Mouse (Mus musculus) mouse trophoblast stem cell (cell line): Measurements from ENCODE around the gene Kank1.

Source experiments
- in situ Hi-C, 2 experiments: fragments of 300-500 bp; cut with MseI, MboI; formaldehyde crosslinking; loops; 2 replicates in 1 of 2; 3 replicates in 1 of 2; pipeline ENCODE4 v1.15.1; 2025

Kank1 gene

GRCm38 (mm10) chr19:25436175-25436574, 199.4 kb downstream of the Kank1 start:
- in situ Hi-C loops, result no loop called here

DNA sequence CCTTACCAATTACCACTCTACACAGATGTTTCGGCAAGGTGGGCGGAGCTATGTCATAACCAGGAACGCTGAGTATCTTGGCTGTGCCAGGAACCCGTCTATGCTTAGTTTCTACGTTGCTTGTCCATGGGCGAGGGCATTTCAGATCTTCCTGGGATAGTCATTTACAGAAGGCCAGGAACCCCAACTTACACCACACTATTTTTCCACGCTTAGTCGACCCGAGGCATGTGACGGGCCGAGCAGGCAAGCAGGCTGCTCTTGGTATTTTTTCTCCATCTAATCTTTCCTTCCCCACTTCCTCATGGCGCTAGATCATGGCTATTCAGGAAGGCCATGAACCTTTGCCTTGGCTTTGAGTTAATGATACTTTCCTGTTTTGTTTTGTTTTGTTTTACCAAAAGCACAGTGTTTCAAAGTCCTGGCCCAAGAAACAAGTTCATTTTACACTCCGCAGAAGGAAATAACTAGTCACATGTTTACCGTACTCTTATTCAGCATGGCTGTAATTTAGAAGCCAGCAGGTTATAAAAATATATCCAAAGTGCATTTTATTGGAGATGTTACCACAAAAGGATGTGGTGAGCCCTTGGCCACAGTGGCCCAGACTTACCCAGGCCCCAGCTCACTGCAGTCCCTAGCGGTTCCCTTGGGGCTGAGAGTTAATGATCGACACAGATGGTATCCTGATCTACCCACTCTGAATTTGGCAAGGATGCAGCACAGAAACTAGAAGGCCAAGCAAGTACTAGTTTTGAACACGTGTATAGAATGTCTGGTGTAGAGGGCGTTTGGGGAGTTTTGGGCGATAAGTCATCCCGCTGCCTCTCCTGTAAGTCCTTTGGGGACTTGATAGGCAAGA, 200.2 kb downstream of the Kank1 start:
- in situ Hi-C loops, result no loop called here

- in situ Hi-C loops, result no loop called here
These were observed 201.5 kb downstream of the Kank1 start for GRCm38 (mm10) chr19:25438246-25438645.

DNA sequence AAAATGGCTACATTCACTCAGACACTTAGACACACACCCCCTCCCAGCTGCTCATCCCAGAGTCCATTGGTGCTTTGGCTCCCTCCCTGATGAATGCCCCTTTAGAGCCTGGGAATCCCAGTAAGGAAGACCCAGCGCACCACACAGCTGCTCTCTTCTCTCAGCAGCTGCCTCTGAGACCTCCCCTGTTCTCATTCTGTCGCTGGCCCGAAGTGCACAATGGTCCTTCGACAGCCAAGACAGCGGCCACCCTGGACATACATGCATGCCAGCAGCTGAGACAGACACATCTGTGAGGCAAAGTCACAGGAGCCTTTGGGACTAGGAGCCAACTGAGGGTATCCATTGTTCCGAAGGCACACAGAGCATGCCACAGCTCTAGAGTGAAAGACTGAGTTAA, 203.0 kb downstream of the Kank1 start:
- in situ Hi-C loops, result loop anchor here (5.0 to 10.0 kb wide), 2 partner anchors 103 to 325 kb away; no protein-coding TSS in a partner anchor

GRCm38 (mm10) chr19:25440736-25441135, 204.0 kb downstream of the Kank1 start:
- in situ Hi-C loops, result loop anchor here (5.0 to 10.0 kb wide), 2 partner anchors 103 to 326 kb away; no protein-coding TSS in a partner anchor

DNA sequence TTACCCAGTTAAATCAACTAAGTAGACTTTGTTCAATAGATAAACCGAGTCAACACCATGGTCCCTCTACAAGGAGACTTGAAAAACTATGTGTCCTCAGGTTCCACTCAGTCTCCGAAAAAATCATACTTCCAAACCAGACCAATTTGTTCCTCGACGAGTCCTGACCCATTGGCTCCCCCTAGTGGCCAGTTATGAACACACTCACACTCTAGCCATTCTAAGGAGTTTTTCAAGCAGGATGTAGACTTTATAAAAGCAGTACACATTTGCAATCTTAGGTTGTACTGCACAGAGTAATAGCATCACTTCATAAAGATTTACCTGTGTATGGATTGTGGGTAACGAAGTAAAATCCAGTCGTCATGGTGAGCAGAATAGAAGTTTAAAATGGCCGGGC, 208.3 kb downstream of the Kank1 start:
- in situ Hi-C loops, result loop anchor here in 1 of 2 experiments (5.0 to 10.0 kb wide), 2 partner anchors 108 to 330 kb away; no protein-coding TSS in a partner anchor

- in situ Hi-C loops, result loop anchor here in 1 of 2 experiments (5.0 to 10.0 kb wide), 2 partner anchors 109 to 331 kb away; no protein-coding TSS in a partner anchor
These were observed 209.1 kb downstream of the Kank1 start for GRCm38 (mm10) chr19:25445842-25446241.

- in situ Hi-C loops, result loop anchor here in 1 of 2 experiments (5.0 to 10.0 kb wide), 2 partner anchors 109 to 332 kb away; no protein-coding TSS in a partner anchor
These were observed 209.9 kb downstream of the Kank1 start for GRCm38 (mm10) chr19:25446683-25447082.

- in situ Hi-C loops, result loop anchor here in 1 of 2 experiments (5.0 to 10.0 kb wide), 2 partner anchors 110 to 333 kb away; no protein-coding TSS in a partner anchor
These were observed 210.6 kb downstream of the Kank1 start for GRCm38 (mm10) chr19:25447373-25447772.

DNA sequence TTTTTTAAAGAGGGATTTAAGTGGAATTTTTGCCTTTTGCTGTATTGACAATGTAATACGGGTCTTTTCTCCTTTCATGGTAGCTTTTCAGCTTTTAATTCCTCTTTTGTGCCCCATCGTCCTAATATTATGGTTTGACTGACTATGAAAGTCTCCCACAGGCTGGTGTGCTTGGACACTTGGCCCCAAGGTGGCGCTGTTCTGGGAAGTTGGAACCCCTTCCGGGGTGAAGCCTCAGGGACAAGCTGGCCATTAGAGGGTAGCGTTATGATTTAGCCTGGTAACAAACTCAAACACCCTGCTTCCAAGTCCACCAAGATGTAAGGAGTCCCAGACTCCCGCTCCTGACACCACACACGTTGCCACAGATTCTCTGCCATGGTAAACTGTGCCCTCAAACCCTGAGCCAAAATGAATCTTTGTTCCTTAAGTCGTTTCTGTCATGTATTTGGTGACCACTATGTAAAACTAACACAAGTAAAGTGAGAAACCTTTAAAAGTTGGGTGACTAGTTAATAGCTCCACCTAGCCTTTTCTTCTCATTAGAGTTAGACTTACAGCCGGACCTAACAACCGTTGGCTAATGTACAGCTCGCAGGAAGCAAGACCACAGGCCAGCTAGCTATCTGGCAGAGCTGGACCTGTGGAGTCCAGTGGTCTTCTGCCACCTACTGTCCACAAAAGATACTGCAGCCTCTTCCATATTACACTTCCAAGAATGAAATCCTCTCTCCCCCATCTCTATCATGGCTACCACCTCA, 214.3 kb downstream of the Kank1 start:
- in situ Hi-C loops, result loop anchor here in 1 of 2 experiments (10.0 kb wide), 1 partner anchor 346 kb away; no protein-coding TSS in a partner anchor

DNA sequence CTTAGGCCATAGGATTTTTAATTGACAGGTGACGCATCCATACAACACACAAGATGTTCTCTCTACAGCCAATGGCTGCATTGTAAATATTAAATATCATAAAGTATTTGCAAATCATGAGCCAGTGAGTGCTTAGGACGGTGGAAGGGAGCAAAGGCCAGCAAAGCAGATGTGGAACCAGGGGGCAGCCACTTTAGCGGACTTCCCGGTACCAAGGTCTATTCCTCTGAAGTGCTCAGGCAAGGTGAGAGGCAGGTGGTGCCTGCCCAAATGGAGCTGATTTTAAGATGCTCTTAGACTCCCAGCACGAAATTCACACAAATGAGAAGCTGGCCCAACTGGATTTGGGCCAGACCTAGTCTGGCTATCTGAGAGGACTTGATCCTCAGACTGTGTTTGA, 216.4 kb downstream of the Kank1 start:
- in situ Hi-C loops, result loop anchor here in 1 of 2 experiments (10.0 kb wide), 1 partner anchor 348 kb away; no protein-coding TSS in a partner anchor

- in situ Hi-C loops, result no loop called here
These were observed 224.0 kb downstream of the Kank1 start for GRCm38 (mm10) chr19:25460760-25461159.

DNA sequence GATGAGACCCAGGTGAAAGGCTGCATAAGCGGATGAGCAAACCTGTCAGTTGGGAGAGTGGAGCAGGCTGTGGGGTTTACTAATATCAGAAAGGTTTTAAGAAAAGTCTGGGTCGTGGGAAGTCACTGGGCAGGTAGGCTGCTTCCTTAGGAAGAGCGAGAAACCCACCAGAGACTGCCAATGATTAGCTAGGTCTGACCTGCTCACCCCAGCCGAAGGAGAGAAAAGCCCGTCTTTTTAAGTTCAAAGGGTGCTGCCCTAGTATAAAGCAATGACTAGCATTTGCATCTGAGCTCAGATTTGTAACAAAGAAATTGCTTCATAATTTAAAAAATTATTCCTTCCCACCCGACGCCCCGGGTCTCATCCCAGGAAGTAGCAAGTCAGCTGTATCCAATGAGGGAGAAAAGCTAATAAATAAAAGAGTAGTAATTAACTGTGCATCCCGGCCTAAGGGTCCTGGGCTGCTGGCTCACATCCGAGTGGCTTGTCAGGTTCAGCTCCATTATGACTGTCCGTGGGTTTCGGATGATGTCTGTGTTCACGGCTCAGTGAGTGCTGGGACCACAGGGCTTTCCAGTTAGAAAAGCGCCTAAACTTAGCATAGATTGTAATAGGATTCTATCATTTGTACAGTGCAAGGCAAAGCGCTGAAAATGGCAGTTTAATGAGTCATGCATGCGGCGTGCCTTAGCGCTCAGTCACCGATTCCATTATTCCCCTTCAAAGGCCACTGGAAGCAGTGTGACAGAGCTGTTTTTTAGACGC, 225.0 kb downstream of the Kank1 start:
- in situ Hi-C loops, result no loop called here

DNA sequence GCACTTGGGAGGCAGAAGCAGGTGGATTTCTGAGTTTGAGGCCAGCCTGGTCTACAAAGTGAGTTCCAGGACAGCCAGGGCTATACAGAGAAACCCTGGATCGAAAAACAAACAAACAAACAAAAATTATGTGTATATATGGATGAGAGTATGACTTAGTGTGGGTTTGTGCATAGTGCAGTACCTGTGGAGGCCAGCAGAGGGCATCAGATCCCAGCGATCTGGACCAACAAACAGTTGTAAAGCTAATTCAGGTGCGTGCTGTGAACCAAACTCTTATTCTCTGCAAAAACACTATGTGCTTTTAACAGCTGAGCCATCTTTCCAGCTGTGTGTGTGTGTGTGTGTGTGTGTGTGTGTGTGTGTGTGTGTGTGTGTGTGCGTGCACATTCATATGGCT, 239.0 kb downstream of the Kank1 start:
- in situ Hi-C loops, result loop anchor here (10.0 kb wide), 1 partner anchor 149 kb away; no protein-coding TSS in a partner anchor

DNA sequence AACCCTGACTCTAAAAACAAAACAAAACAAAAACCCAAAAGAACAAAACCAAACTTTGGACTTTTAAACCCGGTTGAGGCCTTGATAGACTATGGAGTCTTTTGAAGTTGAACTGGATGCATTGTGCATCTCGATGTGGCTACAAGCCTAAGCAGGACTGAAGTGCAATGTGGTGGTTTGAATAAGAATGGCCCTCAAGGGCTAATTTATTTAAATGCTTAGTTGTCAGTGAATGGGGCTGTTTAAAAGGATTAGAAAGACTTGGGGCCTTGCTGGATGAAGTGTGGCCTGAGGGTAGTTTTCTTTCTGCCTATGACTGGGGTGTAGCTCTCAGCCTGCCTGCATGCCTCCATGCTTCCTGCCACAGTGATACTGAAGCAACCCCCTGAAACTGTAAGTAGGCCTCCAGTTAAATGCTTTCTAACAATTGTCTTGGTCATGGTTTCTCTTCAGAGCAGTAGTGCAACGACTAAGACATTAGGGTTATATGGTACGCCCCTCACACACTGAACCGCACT, 242.4 kb downstream of the Kank1 start:
- in situ Hi-C loops, result loop anchor here (10.0 kb wide), 1 partner anchor 146 kb away; no protein-coding TSS in a partner anchor

GRCm38 (mm10) chr19:25480820-25481219, 244.0 kb downstream of the Kank1 start:
- in situ Hi-C loops, result no loop called here
